Mouse (Mus musculus): Measurements from ENCODE around the gene Pgm5. TPM values are rescaled to one million over a fixed set of nuclear protein-coding genes. Genes with fewer than 3 reads are reported as not detected.

Pgm5 gene
- polyA plus RNA-seq, 1 experiment from 2014 or later: 0.20 TPM

GRCm38 (mm10) chr19:24752873-24753538 lies 108.6 kb downstream of the Pgm5 start:
- Histone ChIP-seq H3K27me3 (no peaks in the 10 kb centered on the region), H3K4me2 (replicated peaks) (no peak overlapping the region), H3K9me3 (no peaks in the 10 kb centered on the region), H3K4me1 (peaks cover 12% of the 10 kb centered on the region), H3K9ac (replicated peaks) (no peak overlapping the region), H3K4me3 (no peak overlapping the region), H3K27ac (replicated peaks) (no peak overlapping the region), H3K36me3 (no peaks in the 10 kb centered on the region)
- WGBS: 88% methylated on average over 7 of the region's 7 CpGs
- no peak for ATAC-seq (replicated peaks)

- 92% methylated on average over 4 of the region's 4 CpGs for whole genome bisulfite sequencing
- ATAC-seq (replicated peaks): no peak
- H3K27ac ChIP-seq (replicated peaks): no peak overlapping the region
- H3K36me3 ChIP-seq: no peaks in the 10 kb centered on the region
- H3K9ac ChIP-seq (replicated peaks): no peak overlapping the region
- no peak overlapping the region for H3K4me2 ChIP-seq (replicated peaks)
- no peak overlapping the region for H3K4me3 ChIP-seq
- H3K9me3 ChIP-seq: no peaks in the 10 kb centered on the region
- no peaks in the 10 kb centered on the region for H3K27me3 ChIP-seq
- no peaks in the 10 kb centered on the region for H3K4me1 ChIP-seq
These were observed 115.3 kb downstream of the Pgm5 start for GRCm38 (mm10) chr19:24746266-24746875.

GRCm38 (mm10) chr19:24742606-24743005 lies 119.0 kb downstream of the Pgm5 start:
- WGBS: 67% methylated on average over 6 of the region's 6 CpGs
- Histone ChIP-seq H3K9me3 (no peaks in the 10 kb centered on the region), H3K27me3 (no peaks in the 10 kb centered on the region), H3K36me3 (no peaks in the 10 kb centered on the region), H3K9ac (replicated peaks) (no peak overlapping the region), H3K27ac (replicated peaks) (no peak overlapping the region), H3K4me2 (replicated peaks) (no peak overlapping the region), H3K4me1 (no peaks in the 10 kb centered on the region), H3K4me3 (no peak overlapping the region)
- ATAC-seq (replicated peaks): no peak

GRCm38 (mm10) chr19:24738786-24739185 lies 122.9 kb downstream of the Pgm5 start:
- H3K4me3 ChIP-seq: no peak overlapping the region
- WGBS: 92% methylated on average over 3 of the region's 3 CpGs
- no peak for ATAC-seq (replicated peaks)

GRCm38 (mm10) chr19:24738026-24738425 lies 123.6 kb downstream of the Pgm5 start:
- Histone ChIP-seq H3K27me3 (no peaks in the 10 kb centered on the region), H3K36me3 (no peaks in the 10 kb centered on the region), H3K4me3 (no peak overlapping the region), H3K27ac (replicated peaks) (no peak overlapping the region), H3K9ac (replicated peaks) (no peak overlapping the region), H3K4me1 (no peaks in the 10 kb centered on the region; the same call in 1 of the 2 replicates), H3K4me2 (replicated peaks) (no peak overlapping the region), H3K9me3 (no peaks in the 10 kb centered on the region)
- 87% methylated on average over 5 of the region's 5 CpGs for WGBS
- no peak for ATAC-seq (replicated peaks)

More at GRCm38 (mm10) chr19:24738786-24739185, 122.9 kb downstream of the Pgm5 start:
- Histone ChIP-seq H3K9ac (replicated peaks) (no peak overlapping the region), H3K4me2 (replicated peaks) (no peak overlapping the region), H3K9me3 (no peaks in the 10 kb centered on the region), H3K36me3 (no peaks in the 10 kb centered on the region), H3K27me3 (no peaks in the 10 kb centered on the region), H3K27ac (replicated peaks) (no peak overlapping the region), H3K4me1 (no peaks in the 10 kb centered on the region; the same call in 1 of the 2 replicates)

- no peaks in the 10 kb centered on the region for H3K9me3 ChIP-seq
- H3K27me3 ChIP-seq: no peaks in the 10 kb centered on the region
- no peaks in the 10 kb centered on the region for H3K36me3 ChIP-seq
- H3K4me2 ChIP-seq (replicated peaks): no peak overlapping the region
- WGBS: 31% methylated on average over 6 of the region's 6 CpGs
- no peaks in the 10 kb centered on the region; the same call in 1 of the 2 replicates for H3K4me1 ChIP-seq
- H3K4me3 ChIP-seq: no peak overlapping the region
- no peak overlapping the region for H3K27ac ChIP-seq (replicated peaks)
- ATAC-seq (replicated peaks): no peak
- no peak overlapping the region for H3K9ac ChIP-seq (replicated peaks)
These were observed 126.0 kb downstream of the Pgm5 start for GRCm38 (mm10) chr19:24735484-24736128.

GRCm38 (mm10) chr19:24730661-24731060 lies 131.0 kb downstream of the Pgm5 start:
- Histone ChIP-seq H3K9me3 (no peaks in the 10 kb centered on the region), H3K9ac (replicated peaks) (no peak overlapping the region), H3K36me3 (no peaks in the 10 kb centered on the region), H3K27ac (replicated peaks) (no peak overlapping the region), H3K4me1 (peaks cover 3% of the 10 kb centered on the region), H3K4me3 (no peak overlapping the region), H3K4me2 (replicated peaks) (no peak overlapping the region), H3K27me3 (no peaks in the 10 kb centered on the region)
- WGBS: 62% methylated on average over 5 of the region's 5 CpGs
- ATAC-seq (replicated peaks): no peak

GRCm38 (mm10) chr19:24724362-24724761 lies 137.3 kb downstream of the Pgm5 start:
- H3K27ac ChIP-seq (replicated peaks): no peak overlapping the region
- no peak overlapping the region for H3K4me2 ChIP-seq (replicated peaks)
- no peaks in the 10 kb centered on the region for H3K36me3 ChIP-seq
- no peaks in the 10 kb centered on the region for H3K4me1 ChIP-seq
- 85% methylated on average over 10 of the region's 10 CpGs for WGBS
- ATAC-seq (replicated peaks): no peak
- no peaks in the 10 kb centered on the region for H3K27me3 ChIP-seq
- no peak overlapping the region for H3K4me3 ChIP-seq
- no peak overlapping the region for H3K9ac ChIP-seq (replicated peaks)
- no peaks in the 10 kb centered on the region for H3K9me3 ChIP-seq

GRCm38 (mm10) chr19:24720448-24720847 lies 141.2 kb downstream of the Pgm5 start:
- H3K27ac ChIP-seq (replicated peaks): no peak overlapping the region
- no peaks in the 10 kb centered on the region for H3K36me3 ChIP-seq
- H3K4me3 ChIP-seq: no peak overlapping the region
- no peaks in the 10 kb centered on the region for H3K4me1 ChIP-seq
- H3K9me3 ChIP-seq: no peaks in the 10 kb centered on the region
- ATAC-seq (replicated peaks): no peak
- H3K27me3 ChIP-seq: no peaks in the 10 kb centered on the region
- no peak overlapping the region for H3K4me2 ChIP-seq (replicated peaks)
- no peak overlapping the region for H3K9ac ChIP-seq (replicated peaks)

GRCm38 (mm10) chr19:24719504-24719903 lies 142.2 kb downstream of the Pgm5 start:
- H3K27me3 ChIP-seq: no peaks in the 10 kb centered on the region

GRCm38 (mm10) chr19:24718021-24718420 lies 143.6 kb downstream of the Pgm5 start:
- Histone ChIP-seq H3K36me3 (no peaks in the 10 kb centered on the region), H3K9me3 (no peaks in the 10 kb centered on the region), H3K4me2 (replicated peaks) (no peak overlapping the region), H3K27ac (replicated peaks) (no peak overlapping the region), H3K9ac (replicated peaks) (no peak overlapping the region), H3K27me3 (no peaks in the 10 kb centered on the region), H3K4me1 (no peaks in the 10 kb centered on the region), H3K4me3 (no peak overlapping the region)
- 85% methylated on average over 1 of the region's 1 CpGs for WGBS
- ATAC-seq (replicated peaks): no peak

More at GRCm38 (mm10) chr19:24719504-24719903, 142.2 kb downstream of the Pgm5 start:
- Histone ChIP-seq H3K36me3 (no peaks in the 10 kb centered on the region), H3K27ac (replicated peaks) (no peak overlapping the region), H3K4me2 (replicated peaks) (no peak overlapping the region), H3K9me3 (no peaks in the 10 kb centered on the region), H3K4me3 (no peak overlapping the region), H3K9ac (replicated peaks) (no peak overlapping the region), H3K4me1 (no peaks in the 10 kb centered on the region)
- 62% methylated on average over 4 of the region's 4 CpGs for WGBS
- ATAC-seq (replicated peaks): no peak

- ATAC-seq (replicated peaks): no peak
- Histone ChIP-seq H3K4me3 (no peak overlapping the region), H3K27me3 (no peaks in the 10 kb centered on the region), H3K4me1 (no peaks in the 10 kb centered on the region), H3K27ac (replicated peaks) (no peak overlapping the region; the same call in 1 of the 2 replicates), H3K36me3 (no peaks in the 10 kb centered on the region), H3K9ac (replicated peaks) (no peak overlapping the region), H3K9me3 (no peaks in the 10 kb centered on the region), H3K4me2 (replicated peaks) (no peak overlapping the region)
- 76% methylated on average over 7 of the region's 7 CpGs for WGBS
These were observed 145.2 kb downstream of the Pgm5 start for GRCm38 (mm10) chr19:24716303-24717097.

Measured in forebrain, embryonic 15.5 days (tissue).